Mouse (Mus musculus) urinary bladder, postnatal 4 days (tissue): ENCODE measurements around the gene Gm10643.

Source experiments
- DNase-seq, 2 experiments: peaks; one replicate each; pipeline ENCODE4 v3.0.0; 2021 to 2022; ENCODE audit warnings: low spot score in 2 of 2

The Gm10643 gene

GRCm38 (mm10) chr8:84039050-84039449 is 25.9 kb downstream of the Gm10643 start:
- peak; percentile 57 to 76 for DNase-seq

- DNase-seq, result peak in 1 of 2 experiments; percentile 60
These were observed 26.9 kb downstream of the Gm10643 start for GRCm38 (mm10) chr8:84038015-84038414.

- no peak for DNase-seq
These were observed 32.2 kb downstream of the Gm10643 start for GRCm38 (mm10) chr8:84032777-84033176.

GRCm38 (mm10) chr8:84029272-84029671 is 35.7 kb downstream of the Gm10643 start:
- no peak for DNase-seq

GRCm38 (mm10) chr8:84027449-84027848 is 37.5 kb downstream of the Gm10643 start:
- no peak for DNase-seq

GRCm38 (mm10) chr8:84025863-84026262 is 39.1 kb downstream of the Gm10643 start:
- peak in 1 of 2 experiments; percentile 63 for DNase-seq

GRCm38 (mm10) chr8:84024171-84024570 is 40.8 kb downstream of the Gm10643 start:
- DNase-seq, result no peak

- no peak for DNase-seq
These were observed 41.3 kb downstream of the Gm10643 start for GRCm38 (mm10) chr8:84023631-84024030.

GRCm38 (mm10) chr8:84023085-84023484 is 41.9 kb downstream of the Gm10643 start:
- no peak for DNase-seq

GRCm38 (mm10) chr8:84021569-84021968 is 43.4 kb downstream of the Gm10643 start:
- DNase-seq, result no peak

GRCm38 (mm10) chr8:84021096-84021495 is 43.8 kb downstream of the Gm10643 start, which contains the start of gene Palm3:
Gene Palm3, plus strand, starts transcription at chr8:84021471.
- DNase-seq, result no peak

- DNase-seq, result no peak
These were observed 45.2 kb downstream of the Gm10643 start for GRCm38 (mm10) chr8:84019738-84020137.

- DNase-seq, result no peak
These were observed 49.1 kb downstream of the Gm10643 start for GRCm38 (mm10) chr8:84015833-84016232.
